Mouse (Mus musculus) MEL (cell line): ENCODE measurements around the gene Dnajc21.

ENCODE experiments used
- BHLHE40 ChIP-seq: IDR thresholded peaks from 2 replicates; pipeline ENCODE4 v1.6.1; 2012; ENCODE audit warnings: low read depth, mild to moderate bottlenecking, inconsistent platforms, low read length, improper control_type of control experiment, borderline replicate concordance
- CHD2 ChIP-seq: IDR thresholded peaks from 2 replicates; pipeline ENCODE4 v1.6.1; 2011; ENCODE audit warnings: low read length, improper control_type of control experiment
- CTCF ChIP-seq, 3 experiments: IDR thresholded peaks in 2 of 3; conservative IDR thresholded peaks in 1 of 3; 2 replicates each; pipeline ENCODE4 v1.5.1; 2011 to 2012; ENCODE audit warnings: low read length in 3 of 3, low read depth in 2 of 3, mild to moderate bottlenecking in 2 of 3, improper control_type of control experiment in 1 of 3, inconsistent platforms in 1 of 3, mixed read lengths in 1 of 3, moderate library complexity in 1 of 3; ENCODE audit not compliant: control insufficient read depth in 1 of 3, insufficient read depth in 1 of 3, poor library complexity in 1 of 3, severe bottlenecking in 1 of 3
- JUND ChIP-seq: IDR thresholded peaks from 2 replicates; pipeline ENCODE4 v1.6.1; 2011; ENCODE audit warnings: low read depth, mild to moderate bottlenecking, improper control_type of control experiment, low read length
- MAX ChIP-seq: IDR thresholded peaks from 2 replicates; pipeline ENCODE4 v1.6.1; 2011; ENCODE audit warnings: low read length, improper control_type of control experiment
- MXI1 ChIP-seq: IDR thresholded peaks from 2 replicates; pipeline ENCODE4 v1.6.1; 2011; ENCODE audit warnings: mild to moderate bottlenecking, low read depth, low read length, improper control_type of control experiment
- POLR2A ChIP-seq, 2 experiments: IDR thresholded peaks; 2 replicates each; pipeline ENCODE4 v1.6.1; 2011 to 2012; ENCODE audit warnings: low read length in 2 of 2, mild to moderate bottlenecking in 2 of 2, control low read depth in 1 of 2, improper control_type of control experiment in 1 of 2, low read depth in 1 of 2, moderate library complexity in 1 of 2; ENCODE audit not compliant: control insufficient read depth in 1 of 2, insufficient read depth in 1 of 2, poor library complexity in 1 of 2
- POLR2AphosphoS2 ChIP-seq: IDR thresholded peaks from 2 replicates; pipeline ENCODE4 v1.6.1; 2011; ENCODE audit warnings: low read length, improper control_type of control experiment
- TBP ChIP-seq: IDR thresholded peaks from 2 replicates; pipeline ENCODE4 v1.8.0; 2011; ENCODE audit warnings: low read depth, low read length, improper control_type of control experiment
- TCF12 ChIP-seq: IDR thresholded peaks from 2 replicates; pipeline ENCODE4 v1.6.1; 2014; ENCODE audit warnings: low read depth, mild to moderate bottlenecking, inconsistent platforms, low read length, improper control_type of control experiment, moderate library complexity
- UBTF ChIP-seq: IDR thresholded peaks from 2 replicates; pipeline ENCODE4 v1.6.1; 2012; ENCODE audit warnings: low read depth, mild to moderate bottlenecking, inconsistent platforms, low read length, improper control_type of control experiment, moderate library complexity, borderline replicate concordance; ENCODE audit not compliant: insufficient read depth
- USF1 ChIP-seq: IDR thresholded peaks from 2 replicates; pipeline ENCODE4 v1.6.1; 2014; ENCODE audit warnings: low read depth, mild to moderate bottlenecking, inconsistent platforms, low read length, improper control_type of control experiment, moderate library complexity
- USF2 ChIP-seq, 2 experiments: IDR thresholded peaks; 2 replicates each; pipeline ENCODE4 v1.6.1; 2011 to 2012; ENCODE audit warnings: improper control_type of control experiment in 2 of 2, low read length in 2 of 2, borderline replicate concordance in 1 of 2, inconsistent platforms in 1 of 2, low read depth in 1 of 2, mild to moderate bottlenecking in 1 of 2; ENCODE audit not compliant: insufficient read depth in 1 of 2
- ZC3H11A ChIP-seq: IDR thresholded peaks from 2 replicates; pipeline ENCODE4 v1.6.1; 2012; ENCODE audit warnings: low read depth, mild to moderate bottlenecking, inconsistent platforms, low read length, improper control_type of control experiment

DNA sequence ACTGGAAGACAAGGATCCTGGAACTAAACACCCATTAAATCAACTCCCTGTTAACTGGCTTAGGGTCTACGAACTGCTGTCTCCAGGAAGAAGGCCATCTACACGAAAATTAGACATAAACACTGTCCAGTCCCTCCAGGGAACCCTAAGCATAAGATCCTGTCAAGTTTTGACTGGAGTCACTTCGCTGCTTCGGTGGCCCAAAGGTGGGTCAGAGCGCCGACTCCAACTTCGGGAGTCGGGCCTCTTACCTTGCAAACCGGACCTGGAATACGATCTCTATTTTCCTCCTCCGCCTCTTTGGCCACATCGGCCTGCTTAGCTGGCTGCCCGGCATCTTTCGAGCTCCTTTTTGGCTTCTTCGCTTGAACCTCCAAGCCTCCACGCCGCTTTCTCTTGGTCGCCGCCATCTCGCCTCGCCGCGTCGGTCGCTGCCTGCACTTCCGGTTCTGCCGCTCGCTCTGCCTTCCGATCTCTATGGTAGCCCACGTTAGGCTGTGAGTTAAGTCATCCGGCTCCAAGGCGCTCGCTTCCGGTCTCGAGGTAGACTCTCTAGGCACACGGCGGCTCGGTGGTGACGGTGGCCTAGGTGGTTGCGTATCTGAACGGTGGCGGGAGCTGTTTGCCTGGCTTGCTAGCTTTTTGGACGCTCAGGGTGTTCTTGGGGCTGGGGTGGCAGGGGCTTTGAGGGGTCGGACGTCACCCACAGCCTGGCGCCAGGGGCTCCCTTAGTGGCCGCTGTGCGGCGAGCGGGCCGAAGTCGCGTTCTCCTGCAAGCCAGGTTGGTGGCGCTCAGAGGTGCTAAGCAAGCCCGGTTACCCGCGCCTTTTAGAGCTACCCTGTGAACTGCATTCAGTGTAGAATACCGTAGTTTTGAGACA is 15.4 kb upstream of the Dnajc21 start, which contains the start of the genes Brix1 and Rad1:
- TF ChIP-seq USF1 (peak; percentile 57; the same call in 1 of the 2 replicates), CTCF (IDR thresholded peaks at IDR 0.05 in 2 of 3, conservative IDR thresholded peaks at IDR 0.05 in 1 of 3; ENCODE audit: control insufficient read depth in 1 of 3, insufficient read depth in 1 of 3, low read depth in 2 of 3, low read length in 3 of 3, poor library complexity in 1 of 3, severe bottlenecking in 1 of 3) (no peak; a peak in 1 of 6 replicates), POLR2A (IDR thresholded peaks at IDR 0.05; ENCODE audit: control insufficient read depth in 1 of 2, insufficient read depth in 1 of 2, low read depth in 1 of 2, low read length in 2 of 2, poor library complexity in 1 of 2) (peak; percentile 85 to 93), UBTF (no peak), USF2 (IDR thresholded peaks at IDR 0.05; ENCODE audit: borderline replicate concordance in 1 of 2, insufficient read depth in 1 of 2, low read depth in 1 of 2, low read length in 2 of 2) (no peak), POLR2AphosphoS2 (peak; percentile 95), MAX (peak; percentile 94), TBP (peak; percentile 87), BHLHE40 (no peak), ZC3H11A (no peak), JUND (no peak), TCF12 (peak; percentile 91), MXI1 (peak; percentile 99), CHD2 (no peak)
